21 mouse cellular contexts compared by ENCODE assay signal in the genomic region with DNA sequence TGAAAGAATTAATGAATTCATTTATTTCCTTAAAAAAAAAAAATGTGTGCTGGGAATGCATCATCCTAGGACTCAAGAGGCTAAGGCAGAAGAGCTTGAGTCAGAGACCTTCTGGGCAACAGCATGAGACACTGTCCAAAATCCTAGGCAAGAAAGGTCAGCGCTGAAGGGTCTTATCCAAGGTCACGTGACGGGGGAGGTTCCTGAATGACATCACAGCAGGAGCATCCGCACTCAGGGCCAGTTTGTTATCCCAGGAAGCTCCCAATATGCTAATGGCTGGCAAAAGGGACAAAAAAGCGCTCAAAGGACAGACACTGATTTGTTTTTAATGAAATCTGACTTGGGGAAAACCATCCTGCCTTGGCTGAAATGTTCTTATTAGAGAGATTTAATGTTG.
"Had no signal": no experiment of that assay in that cellular context is flagged by ENCODE, and none has a peak within 500 bp of the region (broad histone marks: within the 10 kb centered on the region; RNA-seq: fewer than 3 reads in every experiment).

No protein-coding gene starts in this region.

- H3K9ac ChIP-seq: limb, embryonic 13.5 days; liver, embryonic 12.5 days; liver, embryonic 15.5 days; lung, embryonic 15.5 days; midbrain, embryonic 13.5 days; neural tube, embryonic 13.5 days had no signal

- H3K4me1 ChIP-seq: liver, embryonic 12.5 days; liver, embryonic 15.5 days; megakaryocyte, embryonic 14.5 days had no signal

- H3K4me3 ChIP-seq: limb, embryonic 10.5 days; limb, embryonic 13.5 days; liver, embryonic 12.5 days; liver, embryonic 15.5 days; lung, embryonic 15.5 days; megakaryocyte, embryonic 14.5 days; midbrain, embryonic 10.5 days; midbrain, embryonic 13.5 days; myocyte; neural tube, embryonic 13.5 days had no signal

- H3K9me3 ChIP-seq: limb, embryonic 10.5 days; limb, embryonic 13.5 days; liver, embryonic 12.5 days; liver, embryonic 15.5 days; lung, embryonic 15.5 days; midbrain, embryonic 10.5 days; midbrain, embryonic 13.5 days; neural tube, embryonic 13.5 days had no signal

- H3K27ac ChIP-seq: limb, embryonic 10.5 days; limb, embryonic 13.5 days; liver, embryonic 12.5 days; liver, embryonic 15.5 days; lung, embryonic 15.5 days; midbrain, embryonic 10.5 days; midbrain, embryonic 13.5 days; neural tube, embryonic 13.5 days had no signal

- ATAC-seq: liver, embryonic 12.5 days; midbrain, embryonic 13.5 days; midbrain, embryonic 16.5 days had no signal

- H3K36me3 ChIP-seq: limb, embryonic 10.5 days; limb, embryonic 13.5 days; liver, embryonic 12.5 days; liver, embryonic 15.5 days; lung, embryonic 15.5 days; midbrain, embryonic 10.5 days; midbrain, embryonic 13.5 days; neural tube, embryonic 13.5 days had no signal

- DNase-seq: kidney, postnatal 10 days; kidney, postnatal 36 days; liver; lung, adult 18-20 months; lung, postnatal 10 days; lung, postnatal 36 days; retina, postnatal 1 day; right cerebral cortex, postnatal 25 days; thymus, adult 18-20 months; thymus, postnatal 36 days had no signal

- H3K27me3 ChIP-seq: limb, embryonic 13.5 days; liver, embryonic 12.5 days; liver, embryonic 15.5 days; neural tube, embryonic 13.5 days had no signal
